Mouse (Mus musculus) thymus, postnatal 10 days (tissue): ENCODE measurements at regions not wholly inside any gene's neighbourhood (a gene's known extent, or its start where the extent isn't known, plus 50 kb on each side); places are given as distances from the start of the nearest gene placed in this dataset.

Experiments used
- DNase-seq, 2 experiments: peaks; one replicate each; pipeline ENCODE4 v3.0.0; 2021; ENCODE audit warnings: low spot score in 2 of 2

DNA sequence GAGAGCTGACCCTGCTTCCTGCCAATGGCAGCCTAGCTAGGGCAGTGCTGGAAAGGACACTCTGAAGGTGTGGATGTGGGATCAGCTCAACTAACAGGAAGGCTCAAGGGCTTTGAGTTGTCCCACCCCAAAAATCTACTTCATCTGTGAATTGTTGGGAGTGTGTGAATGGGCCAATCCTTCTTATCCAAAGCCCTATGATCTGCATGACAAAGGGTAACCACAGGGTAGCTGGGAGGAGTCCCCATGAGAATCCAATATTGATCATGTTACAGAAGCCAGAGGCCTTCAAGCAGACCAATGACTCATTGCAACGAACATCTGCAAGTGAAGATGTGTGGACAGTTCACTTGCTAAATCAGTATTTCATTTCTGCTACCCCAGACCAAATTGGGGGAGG lies 51.1 kb upstream of the Adra1b start:
- DNase-seq = no peak

GRCm38 (mm10) chr11:43958241-43958975 lies 57.4 kb upstream of the Adra1b start:
- no peak for DNase-seq

- no peak for DNase-seq
These were observed 57.9 kb upstream of the Adra1b start for GRCm38 (mm10) chr11:43958976-43959315.

GRCm38 (mm10) chr11:43960348-43961105 lies 59.5 kb upstream of the Adra1b start:
- no peak for DNase-seq

DNA sequence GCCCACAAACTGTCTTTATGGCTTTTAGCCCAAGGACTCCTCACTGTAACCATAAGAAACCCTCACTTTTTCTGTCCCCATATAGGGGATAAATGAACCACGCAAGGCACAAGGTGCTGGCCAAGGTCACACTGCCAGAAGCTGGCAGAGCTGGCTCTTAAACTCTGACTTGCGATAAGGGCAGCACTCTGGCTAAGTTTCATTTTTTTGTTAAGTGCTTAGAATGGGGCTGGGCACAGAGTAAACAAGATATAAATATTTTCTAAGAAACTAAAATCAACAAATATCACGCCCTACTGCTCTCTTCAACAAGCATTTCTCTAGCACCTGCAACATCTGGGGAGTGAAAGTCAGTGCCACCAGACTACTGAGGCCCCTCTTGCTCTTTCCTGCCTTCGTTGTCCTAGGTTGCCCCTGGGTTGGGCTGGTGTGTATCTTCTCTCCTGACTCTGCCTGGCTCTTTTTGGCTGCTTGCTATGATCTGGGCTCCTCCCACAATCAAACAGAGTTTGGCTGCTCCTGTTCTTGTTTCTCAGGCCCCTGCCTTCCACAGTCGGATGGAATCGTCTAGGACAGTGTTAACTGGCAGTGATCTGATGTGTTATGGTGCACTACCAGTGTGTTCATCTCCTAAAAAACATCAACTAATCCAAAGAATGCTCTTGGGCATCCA lies 60.5 kb upstream of the Adra1b start:
- DNase-seq = no peak

- no peak for DNase-seq
These were observed 66.8 kb upstream of the Adra1b start for GRCm38 (mm10) chr11:43967764-43968163.

- no peak for DNase-seq
These were observed 70.9 kb upstream of the Adra1b start for GRCm38 (mm10) chr11:43971886-43972285.

DNA sequence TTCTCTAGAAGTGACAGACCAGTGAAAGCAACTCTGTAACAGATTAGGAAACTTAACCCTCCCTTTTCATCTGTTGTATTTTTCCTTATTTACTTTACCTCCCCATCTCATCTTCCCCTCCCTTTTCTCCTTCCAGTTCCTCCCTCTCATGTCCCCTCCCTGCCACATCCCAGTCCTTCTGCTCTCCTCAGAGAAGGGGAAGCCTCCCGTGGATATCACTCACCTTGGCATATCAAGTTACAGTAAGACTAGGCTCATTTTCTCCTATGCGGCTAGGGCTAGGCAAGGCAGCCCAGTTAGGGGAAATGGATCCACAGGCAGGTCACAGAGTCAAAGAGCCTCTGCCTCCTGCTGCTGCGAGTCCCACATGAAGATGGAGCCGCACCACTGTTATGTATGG lies 75.0 kb upstream of the Adra1b start:
- no peak for DNase-seq

DNA sequence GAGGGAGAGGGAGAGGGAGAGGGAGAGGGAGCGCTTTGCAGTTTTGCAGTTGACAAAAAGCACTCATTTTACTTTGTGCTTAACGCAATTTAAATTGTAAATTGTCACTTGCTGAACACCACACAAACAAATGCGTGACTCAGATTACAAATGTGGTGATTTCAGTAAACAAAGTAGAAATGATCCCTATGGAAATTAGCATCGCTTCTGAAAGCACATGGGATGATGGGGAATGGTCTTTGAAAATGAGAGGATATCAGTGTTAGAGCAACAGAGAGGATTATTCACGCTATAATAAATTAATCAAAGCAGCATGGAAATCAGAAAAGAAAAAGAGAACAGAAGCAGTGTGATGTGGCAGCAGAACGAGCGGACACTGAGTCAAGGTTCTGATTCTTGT lies 78.4 kb upstream of the Adra1b start:
- no peak for DNase-seq

GRCm38 (mm10) chr11:43980444-43980843 lies 79.4 kb upstream of the Adra1b start:
- no peak for DNase-seq

DNA sequence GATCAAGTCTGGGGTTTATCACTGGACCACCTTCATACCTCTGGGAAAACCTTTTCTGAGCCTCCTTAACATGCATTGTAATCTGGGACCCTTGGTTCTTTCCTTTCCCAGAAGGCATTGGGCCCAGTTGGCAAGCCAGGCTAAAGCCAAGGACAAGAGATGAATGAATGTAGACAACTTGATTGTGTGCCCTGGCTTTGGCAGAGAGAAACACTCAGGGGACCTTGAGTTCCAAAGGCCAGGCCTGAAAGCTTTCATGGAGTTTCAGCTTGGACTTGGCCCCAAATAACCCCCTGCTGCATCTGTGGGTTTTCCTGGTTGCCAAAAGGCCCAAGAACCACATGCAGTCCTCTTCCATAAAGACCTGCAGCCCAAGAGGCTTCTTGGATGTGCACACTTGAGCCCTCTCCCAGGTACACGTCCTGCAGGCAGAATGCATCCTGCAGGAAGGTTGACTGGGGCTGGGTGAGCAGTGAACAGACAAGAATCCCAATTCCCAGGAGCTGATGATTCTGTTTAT lies 89.0 kb upstream of the Adra1b start:
- DNase-seq = no peak

DNA sequence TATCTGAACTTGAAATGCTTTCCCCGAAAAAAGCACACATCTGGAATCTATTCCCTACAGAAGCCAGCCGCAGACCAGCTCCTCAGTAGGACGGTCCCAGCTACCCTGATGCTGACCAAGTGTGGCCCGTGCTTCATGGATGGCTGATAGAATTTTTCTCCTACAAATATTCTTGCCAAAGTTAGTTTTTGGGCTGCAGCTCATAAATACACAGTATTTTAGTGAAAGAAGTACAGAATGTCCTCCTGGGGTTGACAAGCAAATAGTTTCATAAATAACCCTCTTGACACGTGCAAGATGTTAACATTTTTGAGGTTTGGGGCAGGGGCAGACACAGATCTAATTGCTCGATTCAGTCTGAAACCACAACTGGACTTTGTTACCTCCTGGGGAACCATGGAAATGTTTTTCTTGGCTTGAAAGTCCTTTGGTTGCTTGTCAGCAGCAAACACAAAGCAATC lies 91.0 kb upstream of the Adra1b start:
- DNase-seq = no peak

- DNase-seq = no peak
These were observed 97.2 kb upstream of the Adra1b start for GRCm38 (mm10) chr11:43998046-43998725.

- DNase-seq = no peak
These were observed 99.0 kb upstream of the Adra1b start for GRCm38 (mm10) chr11:44000056-44000455.

GRCm38 (mm10) chr11:44001843-44002589 lies 101.0 kb upstream of the Adra1b start:
- DNase-seq = no peak

GRCm38 (mm10) chr11:44002716-44003522 lies 101.9 kb upstream of the Adra1b start:
- DNase-seq = no peak

DNA sequence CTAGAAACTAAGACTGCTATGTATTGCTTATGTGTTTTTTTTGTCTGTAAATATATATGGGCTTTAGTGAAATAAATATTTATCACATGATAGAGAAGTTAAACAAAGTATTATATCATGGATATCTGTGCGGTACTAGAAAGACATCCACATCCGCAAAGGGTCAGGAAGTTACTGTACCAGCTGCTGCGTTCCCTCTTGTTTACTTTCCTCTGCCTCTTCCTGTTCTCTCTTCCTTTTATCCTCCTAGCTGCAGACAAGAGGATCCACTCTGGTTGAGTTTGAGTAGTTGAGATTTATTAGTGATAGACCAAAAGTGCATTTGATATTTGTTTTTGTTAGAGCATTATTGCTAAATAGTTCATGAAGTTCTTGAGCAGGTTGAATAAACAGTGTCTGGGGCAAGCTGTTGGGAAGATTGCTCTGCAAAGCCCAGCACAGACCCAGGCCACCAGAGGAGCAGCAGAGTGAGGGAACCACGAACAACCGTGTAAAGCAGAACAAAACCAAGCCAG lies 106.6 kb upstream of the Adra1b start:
- no peak for DNase-seq

GRCm38 (mm10) chr11:44012314-44012713 lies 111.3 kb upstream of the Adra1b start:
- no peak for DNase-seq

DNA sequence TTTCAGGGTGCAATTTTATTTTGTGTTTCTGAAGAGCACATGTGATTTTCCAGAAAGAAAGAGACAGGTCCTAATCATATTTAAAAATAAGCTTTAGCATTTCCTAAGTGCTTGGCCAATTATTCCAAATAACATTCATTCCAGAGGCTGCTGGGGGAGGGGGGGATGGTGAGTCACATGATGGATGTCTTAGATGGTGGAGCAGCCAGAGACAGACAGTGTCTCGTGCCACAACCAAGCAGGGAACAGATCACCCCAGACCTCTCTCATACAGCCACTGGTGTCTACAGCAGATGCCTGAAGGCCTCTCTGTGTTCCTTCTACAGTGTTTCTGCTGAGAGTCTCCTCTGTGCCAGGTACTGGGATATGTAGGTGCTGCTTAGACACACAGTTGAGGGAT lies 112.8 kb upstream of the Adra1b start:
- no peak for DNase-seq

DNA sequence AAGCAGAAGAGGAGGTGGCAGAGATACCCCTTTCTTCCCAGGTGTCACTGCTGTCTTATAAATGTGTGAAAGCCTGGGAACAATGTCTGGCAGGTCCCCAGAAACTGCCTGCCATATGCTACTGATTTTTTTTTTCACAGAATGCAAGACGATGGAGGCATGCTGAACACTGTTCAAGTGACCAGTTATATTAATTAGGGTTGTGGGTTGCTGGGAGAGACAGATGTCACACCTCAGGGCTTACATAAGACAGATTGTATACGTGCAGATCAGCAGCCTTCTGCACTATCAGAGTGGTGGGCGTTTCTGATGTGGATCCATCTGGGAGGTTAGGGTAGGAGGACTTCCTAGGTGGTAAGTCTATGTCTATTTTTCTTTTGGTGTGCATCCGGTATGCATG lies 120.6 kb upstream of the Adra1b start:
- no peak for DNase-seq
